7 mouse cellular contexts compared by ENCODE assay signal in genomic region chr19:42190494-42190893, GRCm38 (mm10). TPM values are rescaled to one million over a fixed set of nuclear protein-coding genes. Genes with fewer than 3 reads are reported as not detected.
A peak's percentile ranks its signal among the peaks of the same experiment; 100 is the strongest.
DNase-seq lines count a peak whose midpoint lies in the region; ATAC-seq and TF ChIP-seq lines count a peak whose summit lies in the region.

No protein-coding gene starts in this region.

- DNase-seq in right cerebral cortex, postnatal 4 days = peak; percentile 64
- DNase-seq in right cerebral cortex, postnatal 10 days (ENCODE audit: low spot score in 2 of 2) = no peak
- peak; percentile 80 for DNase-seq in adrenal gland, postnatal 10 days
- peak; percentile 77 for DNase-seq in embryonic facial prominence, embryonic 10.5 days (ENCODE audit: low spot score)
- DNase-seq in liver, adult 2 months (ENCODE audit: extremely low read depth, low read depth, low spot score) = no peak

- H3K27me3 ChIP-seq in embryonic facial prominence, embryonic 10.5 days (replicated peaks; ENCODE audit: low read depth, poor library complexity, severe bottlenecking) = no peaks in the 10 kb centered on the region
- H3K27me3 ChIP-seq in liver, adult 2 months (ENCODE audit: control insufficient read depth, insufficient read depth, low read length) = no peaks in the 10 kb centered on the region
- no peaks in the 10 kb centered on the region for H3K27me3 ChIP-seq in neural tube, embryonic 12.5 days (replicated peaks)

- H3K36me3 ChIP-seq in embryonic facial prominence, embryonic 10.5 days (replicated peaks) = peaks cover 70% of the 10 kb centered on the region
- H3K36me3 ChIP-seq in liver, adult 2 months (ENCODE audit: control insufficient read depth, insufficient read depth, low read length) = peaks cover 6% of the 10 kb centered on the region; the same call in 1 of the 2 replicates
- H3K36me3 ChIP-seq in neural tube, embryonic 12.5 days = peaks cover 41% of the 10 kb centered on the region

- no peak for TF ChIP-seq POLR2A in liver, adult 2 months (IDR thresholded peaks at IDR 0.05; ENCODE audit: extremely low read depth, insufficient read depth, low read length)

- no peak overlapping the region for H3K27ac ChIP-seq in embryonic facial prominence, embryonic 10.5 days (replicated peaks)
- H3K27ac ChIP-seq in liver, adult 2 months (replicated peaks; ENCODE audit: insufficient read depth, low read depth, low read length) = no peak overlapping the region
- no peak overlapping the region for H3K27ac ChIP-seq in neural tube, embryonic 12.5 days

- no peak overlapping the region for H3K9ac ChIP-seq in liver, adult 2 months (ENCODE audit: low read depth, low read length)
- H3K9ac ChIP-seq in neural tube, embryonic 12.5 days = no peak overlapping the region

- WGBS in embryonic facial prominence, embryonic 10.5 days = 20% methylated on average over 5 of the region's 5 CpGs
- WGBS in liver, adult 2 months = 33% methylated on average over 5 of the region's 5 CpGs
- 20% methylated on average over 5 of the region's 5 CpGs for WGBS in neural tube, embryonic 12.5 days

- H3K9me3 ChIP-seq in embryonic facial prominence, embryonic 10.5 days = no peaks in the 10 kb centered on the region
- H3K9me3 ChIP-seq in neural tube, embryonic 12.5 days = no peaks in the 10 kb centered on the region

- no peak overlapping the region for H3K4me2 ChIP-seq in neural tube, embryonic 12.5 days (replicated peaks)

- TF ChIP-seq CTCF in liver, adult 2 months (IDR thresholded peaks at IDR 0.05; ENCODE audit: low read depth, low read length) = peak; percentile 89

- peak; percentile 67 to 73 for ATAC-seq in hematopoietic stem cell, adult 5-6 weeks (replicated peaks in 1 of 2; ENCODE audit: insufficient read depth in 1 of 2, low FRiP score in 2 of 2, low TSS enrichment in 1 of 2, low read depth in 1 of 2, poor library complexity in 2 of 2, severe bottlenecking in 2 of 2)
- peak; percentile 58; the same call in 1 of the 2 replicates for ATAC-seq in neural tube, embryonic 12.5 days (ENCODE audit: low FRiP score, low read depth)

- peaks cover 6% of the 10 kb centered on the region for H3K4me1 ChIP-seq in embryonic facial prominence, embryonic 10.5 days
- no peaks in the 10 kb centered on the region for H3K4me1 ChIP-seq in liver, adult 2 months (ENCODE audit: control insufficient read depth, insufficient read depth, low read length)
- H3K4me1 ChIP-seq in neural tube, embryonic 12.5 days = peaks cover 3% of the 10 kb centered on the region; the same call in 1 of the 2 replicates

- H3K4me3 ChIP-seq in embryonic facial prominence, embryonic 10.5 days = no peak overlapping the region
- H3K4me3 ChIP-seq in liver, adult 2 months (ENCODE audit: insufficient read depth, low read depth, low read length) = no peak overlapping the region
- no peak overlapping the region for H3K4me3 ChIP-seq in neural tube, embryonic 12.5 days

- no peaks in the 10 kb centered on the region for H3K79me2 ChIP-seq in liver, adult 2 months (ENCODE audit: control insufficient read depth, insufficient read depth, low read length)

RNA-seq across cellular contexts. Expression of gene Sfrp5, which starts 11.6 kb away (rescaled TPM):
- 1 to 10 TPM; 5.1 to 6.2 TPM for total RNA-seq in adrenal gland, postnatal 10 days (2021)
- 0.58 and 0.72 TPM in 2 replicates for polyA plus RNA-seq in embryonic facial prominence, embryonic 10.5 days (2016; fragmentation: Nextera tagmentation; extraction: Ambion mirVana)
- total RNA-seq in hematopoietic stem cell, adult 5-6 weeks (2017) = 0.20 TPM in 1 of 2 replicates, not detected in the other
- total RNA-seq in liver, adult 2 months (2014; rRNA removed) = not detected in 2 replicates
- 0.12 TPM in 1 of 2 replicates, not detected in the other for polyA plus RNA-seq in liver, adult 2 months (2012; rRNA removed)
- polyA plus RNA-seq in neural tube, embryonic 12.5 days (2016; fragmentation: Nextera tagmentation; extraction: Ambion mirVana) = 8.1 and 12.8 TPM in 2 replicates

RNA-seq across cellular contexts. Expression of gene Zfyve27, which starts 26.7 kb away (rescaled TPM):
- total RNA-seq in adrenal gland, postnatal 10 days (2021) = 10 to 100 TPM; 36.9 to 52.9 TPM
- polyA plus RNA-seq in embryonic facial prominence, embryonic 10.5 days (2016; fragmentation: Nextera tagmentation; extraction: Ambion mirVana) = 32.0 and 33.0 TPM in 2 replicates
- total RNA-seq in hematopoietic stem cell, adult 5-6 weeks (2017) = 20.0 and 37.1 TPM in 2 replicates
- 11.1 and 13.4 TPM in 2 replicates for total RNA-seq in liver, adult 2 months (2014; rRNA removed)
- polyA plus RNA-seq in liver, adult 2 months (2012; rRNA removed) = 14.1 and 22.0 TPM in 2 replicates
- polyA plus RNA-seq in neural tube, embryonic 12.5 days (2016; fragmentation: Nextera tagmentation; extraction: Ambion mirVana) = 55.2 and 59.1 TPM in 2 replicates

RNA-seq across cellular contexts. Expression of gene Marveld1, which starts 43.3 kb away (rescaled TPM):
- 10 to 100 TPM; 42.0 to 46.4 TPM for total RNA-seq in adrenal gland, postnatal 10 days (2021)
- polyA plus RNA-seq in embryonic facial prominence, embryonic 10.5 days (2016; fragmentation: Nextera tagmentation; extraction: Ambion mirVana) = 3.9 and 4.0 TPM in 2 replicates
- total RNA-seq in hematopoietic stem cell, adult 5-6 weeks (2017) = 16.1 and 22.8 TPM in 2 replicates
- total RNA-seq in liver, adult 2 months (2014; rRNA removed) = 11.9 and 12.1 TPM in 2 replicates
- 25.7 and 29.8 TPM in 2 replicates for polyA plus RNA-seq in liver, adult 2 months (2012; rRNA removed)
- polyA plus RNA-seq in neural tube, embryonic 12.5 days (2016; fragmentation: Nextera tagmentation; extraction: Ambion mirVana) = 8.9 and 12.1 TPM in 2 replicates

RNA-seq across cellular contexts. Expression of gene Golga7b, which starts 56.9 kb away (rescaled TPM):
- total RNA-seq in adrenal gland, postnatal 10 days (2021) = 1 to 10 TPM in 1 of 2 experiments, under 1 TPM in 1; 0.99 to 2.3 TPM
- 0.58 and 1.2 TPM in 2 replicates for polyA plus RNA-seq in embryonic facial prominence, embryonic 10.5 days (2016; fragmentation: Nextera tagmentation; extraction: Ambion mirVana)
- not detected in 2 replicates for total RNA-seq in hematopoietic stem cell, adult 5-6 weeks (2017)
- total RNA-seq in liver, adult 2 months (2014; rRNA removed) = not detected in 2 replicates
- polyA plus RNA-seq in liver, adult 2 months (2012; rRNA removed) = not detected in 2 replicates
- 19.8 and 22.9 TPM in 2 replicates for polyA plus RNA-seq in neural tube, embryonic 12.5 days (2016; fragmentation: Nextera tagmentation; extraction: Ambion mirVana)

Comparison
In these comparisons a context has a peak if more than half of its experiments do, and no peak if none do; other contexts are left out.
1. DNase-seq: peak in right cerebral cortex, postnatal 4 days (single experiment), adrenal gland, postnatal 10 days (single experiment) and embryonic facial prominence, embryonic 10.5 days (single experiment); none in right cerebral cortex, postnatal 10 days (0 of 2) and liver, adult 2 months (single experiment).